Mouse (Mus musculus) heart, embryonic 14.5 days (tissue): Measurements from ENCODE around the gene Cutal. TPM values are rescaled to one million over a fixed set of nuclear protein-coding genes. Genes with fewer than 3 reads are reported as not detected.

ENCODE experiments used
- ATAC-seq: fragments of 200-750 bp; cut with Nextera tagmentation; 2 replicates; pipeline ENCODE4 v1.8.0; 2017; ENCODE audit warnings: low read depth, moderate TSS enrichment; ENCODE audit not compliant: insufficient number of reproducible peaks, insufficient read depth, low FRiP score
- H3K27ac ChIP-seq, 2 experiments: fragments of 200-500 bp in 1 of 2; fragments of 300-500 bp in 1 of 2; sonication (generic) in 1 of 2; replicated peaks in 1 of 2; 2 replicates each; pipeline ENCODE4 v1.5.1; 2012 to 2014; ENCODE audit warnings: low read depth in 2 of 2, low read length in 2 of 2, control low read depth in 1 of 2, mild to moderate bottlenecking in 1 of 2, mixed read lengths in 1 of 2; ENCODE audit not compliant: control insufficient read depth in 1 of 2, insufficient read depth in 1 of 2
- H3K27me3 ChIP-seq: fragments of 300-500 bp; sonication (generic); 2 replicates; pipeline ENCODE4 v1.6.1; 2014; ENCODE audit warnings: mild to moderate bottlenecking, low read length, control low read depth; ENCODE audit not compliant: control insufficient read depth, insufficient read depth
- H3K36me3 ChIP-seq: fragments of 300-500 bp; sonication (generic); 2 replicates; pipeline ENCODE4 v1.6.1; 2014; ENCODE audit warnings: mild to moderate bottlenecking, control low read depth, low read length, mixed read lengths; ENCODE audit not compliant: control insufficient read depth, insufficient read depth
- H3K4me1 ChIP-seq, 2 experiments: fragments of 200-500 bp in 1 of 2; fragments of 300-500 bp in 1 of 2; sonication (generic) in 1 of 2; 2 replicates each; pipeline ENCODE4 v1.6.1; 2012 to 2014; ENCODE audit warnings: low read length in 2 of 2, control low read depth in 1 of 2, mixed read lengths in 1 of 2; ENCODE audit not compliant: control insufficient read depth in 2 of 2, insufficient read depth in 2 of 2
- H3K4me2 ChIP-seq: fragments of 300-500 bp; sonication (generic); 2 replicates; pipeline ENCODE4 v1.6.1; 2014; ENCODE audit warnings: mild to moderate bottlenecking, low read length
- H3K4me3 ChIP-seq, 2 experiments: fragments of 200-500 bp in 1 of 2; fragments of 300-500 bp in 1 of 2; sonication (generic) in 1 of 2; 2 replicates each; pipeline ENCODE4 v1.5.1; 2012 to 2014; ENCODE audit warnings: low read length in 2 of 2, mild to moderate bottlenecking in 2 of 2, control low read depth in 1 of 2, low read depth in 1 of 2, moderate library complexity in 1 of 2; ENCODE audit not compliant: control insufficient read depth in 1 of 2, insufficient read depth in 1 of 2
- H3K9ac ChIP-seq: fragments of 300-500 bp; sonication (generic); 2 replicates; pipeline ENCODE4 v1.6.1; 2014; ENCODE audit warnings: mild to moderate bottlenecking, low read length
- H3K9me3 ChIP-seq: fragments of 300-500 bp; sonication (generic); 2 replicates; pipeline ENCODE4 v1.6.1; 2016; ENCODE audit warnings: low read length, control low read depth; ENCODE audit not compliant: control insufficient read depth
- WGBS: fragments of 180-500 bp; shearing (Covaris S2); extraction: QIAGEN DNeasy Blood & Tissue Kit; methylation state at CpG from one replicate; pipeline ENCODE4 v1.1.7; 2014; 5-methylcytosine and 5-hydroxymethylcytosine counted together
- polyA plus RNA-seq: library from polyadenylated mRNA; unstranded; fragments of >200 nt; fragmentation: Nextera tagmentation; extraction: Ambion mirVana; gene quantifications from 2 replicates; pipeline ENCODE4 v1.2.1, GENCODE M21; 2014

The Cutal gene
- polyA plus RNA-seq, 1 experiment from 2014 or later: 0.20 TPM

DNA sequence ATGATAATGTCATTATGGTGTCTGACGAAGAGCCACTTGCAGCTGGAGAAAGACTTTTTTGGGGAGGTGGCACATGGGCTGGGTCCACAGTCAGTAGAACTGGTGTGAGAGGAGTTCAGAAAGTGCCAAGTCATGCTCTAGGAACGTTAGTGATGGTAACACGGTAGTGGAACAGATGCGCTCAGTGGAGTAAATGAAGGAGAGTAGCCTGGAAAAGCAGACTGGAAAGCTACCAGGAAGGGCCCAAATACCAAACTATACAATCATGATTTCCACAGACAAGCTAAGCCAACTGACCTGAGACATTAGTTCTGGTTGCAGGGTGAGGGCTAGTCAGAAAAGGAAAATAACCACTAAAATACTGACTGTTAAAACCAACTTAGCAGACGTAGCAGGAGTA is 4.5 kb upstream of the Cutal start:
- Histone ChIP-seq H3K36me3 (peaks cover 14% of the 10 kb centered on the region), H3K27ac (no peak overlapping the region), H3K4me2 (peak overlapping the region; percentile 71), H3K4me1 (peaks cover 5 to 17% of the 10 kb centered on the region in 2 experiments), H3K9me3 (no peaks in the 10 kb centered on the region), H3K27me3 (no peaks in the 10 kb centered on the region), H3K4me3 (peak overlapping the region in 1 of 2 experiments; percentile 83; a peak in 2 of 4 replicates), H3K9ac (peak overlapping the region; percentile 93)
- WGBS: 32% methylated on average over 5 of the region's 5 CpGs
- ATAC-seq: no peak

DNA sequence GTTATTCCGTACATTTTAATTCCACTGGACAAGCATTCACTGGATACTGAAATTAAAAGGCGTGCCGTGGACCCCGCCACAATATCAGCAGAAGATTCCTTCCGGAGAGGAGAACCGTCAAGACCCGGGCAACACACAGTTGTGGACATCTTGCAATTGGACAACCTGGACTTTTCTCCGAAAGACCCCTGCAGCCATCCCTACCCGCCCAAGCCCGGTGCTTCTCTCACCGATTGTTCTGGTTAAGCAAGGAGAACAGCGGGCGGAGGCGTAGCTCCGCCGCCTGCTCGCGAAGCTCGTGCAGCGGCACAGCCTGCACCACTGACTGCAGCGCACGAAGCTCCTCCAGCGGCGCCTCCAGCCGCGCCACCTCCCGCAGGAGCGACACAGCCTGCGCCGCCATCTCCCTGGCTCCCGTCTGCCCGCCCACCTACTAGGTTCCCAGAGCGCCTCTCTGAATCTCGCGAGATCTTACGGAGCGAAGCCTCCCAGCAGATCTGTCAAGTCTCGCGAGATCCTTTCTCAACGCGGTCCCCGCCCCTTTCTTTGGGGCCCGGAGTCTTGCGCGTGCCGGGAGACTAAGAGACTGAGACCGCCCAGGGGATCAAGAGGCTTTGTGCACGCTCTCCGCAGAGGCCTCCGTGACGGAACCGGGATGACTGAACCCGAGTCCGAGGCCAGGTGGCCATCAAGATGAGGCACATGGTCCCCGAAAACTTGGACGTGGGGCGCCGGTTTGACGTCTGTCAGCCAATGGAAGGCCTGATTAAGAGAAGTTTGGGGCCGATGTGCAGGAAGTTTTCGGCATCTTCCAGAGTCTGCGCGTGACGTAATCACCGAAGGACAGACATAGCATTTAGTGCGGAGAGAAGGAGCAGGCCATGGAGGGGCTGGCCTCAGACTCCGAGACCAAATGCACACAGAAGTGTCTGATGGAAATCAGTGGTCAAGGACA is 3.4 kb upstream of the Cutal start:
- under 1% methylated on average over 66 of the region's 67 CpGs for WGBS
- H3K4me2 ChIP-seq: peak overlapping the region; percentile 76
- H3K4me3 ChIP-seq: peak overlapping the region; percentile 83 to 95
- peak; percentile 96 for ATAC-seq
- peaks cover 3% of the 10 kb centered on the region for H3K36me3 ChIP-seq
- no peaks in the 10 kb centered on the region for H3K9me3 ChIP-seq
- peaks cover 5 to 17% of the 10 kb centered on the region in 2 experiments for H3K4me1 ChIP-seq
- peak overlapping the region; percentile 93 for H3K9ac ChIP-seq
- H3K27ac ChIP-seq: peak overlapping the region; percentile 93 to 99
- no peaks in the 10 kb centered on the region for H3K27me3 ChIP-seq

GRCm38 (mm10) chr2:34874816-34875345 is 685 bp downstream of the Cutal start, which contains the start of gene Psmd5:
Psmd5 (minus strand) TSS chr2:34874968.
- Histone ChIP-seq H3K9ac (peak within 1 kb of the TSS; percentile 65), H3K27ac (no peak within 1 kb of the TSS), H3K36me3 (no peaks in the 10 kb centered on the region), H3K27me3 (peaks cover 5% of the 10 kb centered on the region; the same call in 1 of the 2 replicates), H3K4me3 (peak within 1 kb of the TSS; percentile 29 to 35), H3K9me3 (no peaks in the 10 kb centered on the region), H3K4me1 (peaks cover 3 to 7% of the 10 kb centered on the region in 2 experiments), H3K4me2 (peak within 1 kb of the TSS; percentile 65)
- 7% methylated on average over 8 of the region's 8 CpGs for WGBS
- no peak for ATAC-seq

DNA sequence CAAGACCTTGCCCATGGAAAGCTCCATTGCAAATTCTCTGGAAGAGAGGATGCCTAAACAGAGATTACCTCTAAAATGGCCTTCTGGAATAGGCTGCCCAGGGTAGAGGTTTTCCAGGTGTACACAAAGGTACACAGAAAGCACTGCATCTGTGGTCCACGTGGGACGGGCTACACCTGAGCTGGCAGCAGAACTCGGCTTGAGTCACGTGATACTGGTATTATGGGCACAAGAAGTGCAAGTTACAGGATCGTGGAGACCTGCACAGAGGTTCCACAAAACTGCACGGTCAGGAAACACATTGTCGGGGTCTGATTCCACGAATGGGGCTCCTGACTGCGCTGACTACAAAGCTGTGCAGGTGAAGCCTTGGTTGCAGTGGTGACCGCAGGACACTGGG is 5.9 kb downstream of the Cutal start:
- Histone ChIP-seq H3K4me2 (no peak overlapping the region), H3K36me3 (no peaks in the 10 kb centered on the region)
- WGBS: 79% methylated on average over 10 of the region's 10 CpGs

GRCm38 (mm10) chr2:34882757-34883156 is 8.6 kb downstream of the Cutal start:
- ATAC-seq: no peak
- H3K4me3 ChIP-seq: no peak overlapping the region
- H3K27me3 ChIP-seq: peaks cover 7% of the 10 kb centered on the region; the same call in 1 of the 2 replicates
- no peaks in the 10 kb centered on the region for H3K9me3 ChIP-seq
- no peaks in the 10 kb centered on the region for H3K36me3 ChIP-seq
- 84% methylated on average over 2 of the region's 2 CpGs for WGBS
- no peak overlapping the region for H3K27ac ChIP-seq
- no peak overlapping the region for H3K4me2 ChIP-seq
- H3K9ac ChIP-seq: no peak overlapping the region
- no peaks in the 10 kb centered on the region for H3K4me1 ChIP-seq

More for the DNA sequence above, 5.9 kb downstream of the Cutal start:
- no peaks in the 10 kb centered on the region for H3K4me1 ChIP-seq
- H3K27ac ChIP-seq: no peak overlapping the region
- ATAC-seq: no peak
- no peak overlapping the region for H3K9ac ChIP-seq
- H3K9me3 ChIP-seq: no peaks in the 10 kb centered on the region
- H3K27me3 ChIP-seq: peaks cover 11% of the 10 kb centered on the region; the same call in 1 of the 2 replicates
- H3K4me3 ChIP-seq: no peak overlapping the region

- Histone ChIP-seq H3K27me3 (peaks cover 7% of the 10 kb centered on the region; the same call in 1 of the 2 replicates), H3K9ac (no peak overlapping the region), H3K4me2 (no peak overlapping the region), H3K27ac (no peak overlapping the region), H3K4me1 (no peaks in the 10 kb centered on the region), H3K4me3 (no peak overlapping the region), H3K9me3 (no peaks in the 10 kb centered on the region), H3K36me3 (no peaks in the 10 kb centered on the region)
- ATAC-seq: no peak
- WGBS: 35% methylated on average over 5 of the region's 5 CpGs
Measured at GRCm38 (mm10) chr2:34883190-34883589, 9.0 kb downstream of the Cutal start.

DNA sequence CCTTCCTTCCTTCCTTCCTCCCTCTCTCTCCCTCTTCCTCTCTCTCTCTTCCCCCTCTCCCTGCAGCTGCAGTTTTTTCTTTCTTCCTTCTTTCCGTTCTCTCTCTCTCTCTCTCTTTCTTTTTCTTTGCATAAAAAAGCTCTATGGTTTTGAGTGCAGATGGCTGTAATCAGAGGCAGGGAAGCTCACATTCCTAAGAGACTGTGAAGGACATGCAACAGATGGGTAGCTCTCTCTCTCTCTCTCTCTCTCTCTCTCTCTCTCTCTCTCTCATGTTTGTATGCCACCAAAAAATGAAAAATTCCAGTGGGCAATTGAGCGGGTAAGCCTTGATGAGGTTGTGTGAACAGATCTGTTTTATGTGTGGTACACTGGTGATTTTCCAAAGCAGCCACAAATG is 10.0 kb downstream of the Cutal start:
- no peak overlapping the region for H3K27ac ChIP-seq
- WGBS: 79% methylated on average over 2 of the region's 2 CpGs
- ATAC-seq: no peak

More for the DNA sequence above, 10.0 kb downstream of the Cutal start:
- Histone ChIP-seq H3K9me3 (no peaks in the 10 kb centered on the region), H3K4me2 (no peak overlapping the region), H3K4me3 (no peak overlapping the region), H3K4me1 (no peaks in the 10 kb centered on the region), H3K36me3 (no peaks in the 10 kb centered on the region), H3K9ac (no peak overlapping the region), H3K27me3 (peaks cover 7% of the 10 kb centered on the region; the same call in 1 of the 2 replicates)
